Mouse (Mus musculus) kidney, embryonic 15.5 days (tissue): Measurements from ENCODE around the gene Crtc3. TPM values are rescaled to one million over a fixed set of nuclear protein-coding genes. Genes with fewer than 3 reads are reported as not detected.

Experiments
- ATAC-seq: fragments of 200-750 bp; cut with Nextera tagmentation; replicated peaks from 2 replicates; pipeline ENCODE4 v1.8.0; 2017; ENCODE audit warnings: moderate TSS enrichment; ENCODE audit not compliant: low FRiP score
- H3K27ac ChIP-seq: fragments of 300-500 bp; sonication (generic); 2 replicates; pipeline ENCODE4 v1.5.1; 2015; ENCODE audit warnings: mild to moderate bottlenecking, inconsistent platforms
- H3K27me3 ChIP-seq: fragments of 300-500 bp; sonication (generic); 2 replicates; pipeline ENCODE4 v1.6.1; 2015; ENCODE audit warnings: inconsistent platforms
- H3K36me3 ChIP-seq: fragments of 300-500 bp; sonication (generic); 2 replicates; pipeline ENCODE4 v1.6.1; 2015; ENCODE audit warnings: inconsistent platforms
- H3K4me1 ChIP-seq: fragments of 300-500 bp; sonication (generic); 2 replicates; pipeline ENCODE4 v1.6.1; 2015; ENCODE audit warnings: inconsistent platforms
- H3K4me2 ChIP-seq: fragments of 300-500 bp; sonication (generic); 2 replicates; pipeline ENCODE4 v1.6.1; 2015; ENCODE audit warnings: moderate library complexity, mild to moderate bottlenecking, inconsistent platforms
- H3K4me3 ChIP-seq: fragments of 300-500 bp; sonication (generic); replicated peaks from 2 replicates; pipeline ENCODE4 v1.5.1; 2015; ENCODE audit warnings: mild to moderate bottlenecking, inconsistent platforms
- H3K9ac ChIP-seq: fragments of 300-500 bp; sonication (generic); 2 replicates; pipeline ENCODE4 v1.6.1; 2015; ENCODE audit warnings: mild to moderate bottlenecking, inconsistent platforms
- H3K9me3 ChIP-seq: fragments of 300-500 bp; sonication (generic); replicated peaks from 2 replicates; pipeline ENCODE4 v1.6.1; 2016; ENCODE audit warnings: inconsistent platforms
- WGBS: fragments of 180-500 bp; shearing (Covaris S2); methylation state at CpG from one replicate; pipeline ENCODE4 v1.1.7; 2015; ENCODE audit warnings: mixed read lengths; 5-methylcytosine and 5-hydroxymethylcytosine counted together
- polyA plus RNA-seq: library from polyadenylated mRNA; unstranded; fragments of >200 nt; fragmentation: Nextera tagmentation; extraction: Ambion mirVana; gene quantifications from 2 replicates; pipeline ENCODE4 v1.2.1, GENCODE M21; 2015

Gene Crtc3
- polyA plus RNA-seq, 1 experiment from 2014 or later = 21.9 TPM

- Histone ChIP-seq H3K9me3 (no peaks in the 10 kb centered on the region), H3K4me1 (peaks cover 63% of the 10 kb centered on the region), H3K4me2 (no peak overlapping the region), H3K9ac (no peak overlapping the region), H3K27me3 (no peaks in the 10 kb centered on the region), H3K27ac (peak overlapping the region; percentile 41; the same call in 1 of the 2 replicates), H3K4me3 (no peak overlapping the region), H3K36me3 (no peaks in the 10 kb centered on the region)
- ATAC-seq = no peak
- 43% methylated on average over 9 of the region's 9 CpGs for WGBS
Measured at GRCm38 (mm10) chr7:80636953-80637800, 51.5 kb downstream of the Crtc3 start.

- no peak overlapping the region for H3K9ac ChIP-seq
- no peak overlapping the region for H3K4me2 ChIP-seq
- peak overlapping the region; percentile 41; the same call in 1 of the 2 replicates for H3K27ac ChIP-seq
- ATAC-seq = no peak
- H3K27me3 ChIP-seq = no peaks in the 10 kb centered on the region
- WGBS = 43% methylated on average over 17 of the region's 17 CpGs
- no peaks in the 10 kb centered on the region for H3K36me3 ChIP-seq
- H3K4me3 ChIP-seq = no peak overlapping the region
- peaks cover 63% of the 10 kb centered on the region for H3K4me1 ChIP-seq
- no peaks in the 10 kb centered on the region for H3K9me3 ChIP-seq
Measured at GRCm38 (mm10) chr7:80636288-80636952, 52.3 kb downstream of the Crtc3 start.

GRCm38 (mm10) chr7:80635866-80636265 lies 52.8 kb downstream of the Crtc3 start:
- Histone ChIP-seq H3K9me3 (no peaks in the 10 kb centered on the region), H3K36me3 (no peaks in the 10 kb centered on the region), H3K4me2 (no peak overlapping the region), H3K9ac (no peak overlapping the region), H3K27me3 (no peaks in the 10 kb centered on the region), H3K27ac (no peak overlapping the region), H3K4me3 (no peak overlapping the region), H3K4me1 (peaks cover 61% of the 10 kb centered on the region)
- ATAC-seq = no peak
- 36% methylated on average over 5 of the region's 5 CpGs for WGBS

DNA sequence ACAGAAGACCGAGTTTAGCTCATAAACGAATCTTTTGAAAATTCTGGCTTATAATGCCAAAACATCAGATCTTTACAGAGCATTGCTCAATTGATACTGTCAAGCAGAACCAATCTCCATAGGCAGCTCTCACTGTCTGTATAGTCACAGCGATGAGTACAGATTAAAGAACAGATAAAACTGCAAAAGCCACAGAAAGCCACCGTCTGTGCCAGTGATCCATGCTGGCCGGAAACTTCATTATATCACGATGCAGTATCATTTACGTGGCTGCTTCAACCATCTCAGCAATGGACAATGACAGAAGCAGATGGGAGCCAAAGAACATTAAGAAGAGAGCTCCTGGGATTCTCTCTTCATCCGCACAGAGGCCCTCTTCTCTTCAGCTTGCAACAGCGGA lies 53.9 kb downstream of the Crtc3 start:
- no peak overlapping the region for H3K4me3 ChIP-seq
- ATAC-seq = no peak

GRCm38 (mm10) chr7:80633635-80634034 lies 55.0 kb downstream of the Crtc3 start:
- Histone ChIP-seq H3K9me3 (no peaks in the 10 kb centered on the region), H3K27ac (no peak overlapping the region), H3K9ac (no peak overlapping the region), H3K4me2 (no peak overlapping the region), H3K4me3 (no peak overlapping the region), H3K36me3 (no peaks in the 10 kb centered on the region), H3K4me1 (peaks cover 64% of the 10 kb centered on the region), H3K27me3 (no peaks in the 10 kb centered on the region)
- ATAC-seq = no peak
- 98% methylated on average over 2 of the region's 2 CpGs for WGBS

More for the DNA sequence above, 53.9 kb downstream of the Crtc3 start:
- Histone ChIP-seq H3K27ac (no peak overlapping the region), H3K9ac (no peak overlapping the region), H3K4me1 (peaks cover 61% of the 10 kb centered on the region), H3K4me2 (no peak overlapping the region), H3K27me3 (no peaks in the 10 kb centered on the region), H3K36me3 (no peaks in the 10 kb centered on the region), H3K9me3 (no peaks in the 10 kb centered on the region)
- 74% methylated on average over 9 of the region's 9 CpGs for WGBS

- no peak overlapping the region for H3K9ac ChIP-seq
- no peaks in the 10 kb centered on the region for H3K36me3 ChIP-seq
- no peak for ATAC-seq
- peak overlapping the region; percentile 50; the same call in 1 of the 2 replicates for H3K27ac ChIP-seq
- peaks cover 61% of the 10 kb centered on the region for H3K4me1 ChIP-seq
- WGBS = 60% methylated on average over 6 of the region's 6 CpGs
- H3K9me3 ChIP-seq = no peaks in the 10 kb centered on the region
- H3K4me3 ChIP-seq = no peak overlapping the region
- H3K27me3 ChIP-seq = no peaks in the 10 kb centered on the region
- H3K4me2 ChIP-seq = no peak overlapping the region
Measured at GRCm38 (mm10) chr7:80631993-80632392, 56.7 kb downstream of the Crtc3 start.

GRCm38 (mm10) chr7:80631405-80631804 lies 57.3 kb downstream of the Crtc3 start:
- no peak for ATAC-seq
- Histone ChIP-seq H3K4me1 (peaks cover 55% of the 10 kb centered on the region), H3K9me3 (no peaks in the 10 kb centered on the region), H3K4me2 (no peak overlapping the region), H3K27me3 (no peaks in the 10 kb centered on the region), H3K36me3 (0 out of 2 replicates have a peak, but pooled peaks cover 5% of the 10 kb centered on the region), H3K9ac (no peak overlapping the region), H3K4me3 (no peak overlapping the region), H3K27ac (no peak overlapping the region)
- WGBS = 59% methylated on average over 3 of the region's 3 CpGs

DNA sequence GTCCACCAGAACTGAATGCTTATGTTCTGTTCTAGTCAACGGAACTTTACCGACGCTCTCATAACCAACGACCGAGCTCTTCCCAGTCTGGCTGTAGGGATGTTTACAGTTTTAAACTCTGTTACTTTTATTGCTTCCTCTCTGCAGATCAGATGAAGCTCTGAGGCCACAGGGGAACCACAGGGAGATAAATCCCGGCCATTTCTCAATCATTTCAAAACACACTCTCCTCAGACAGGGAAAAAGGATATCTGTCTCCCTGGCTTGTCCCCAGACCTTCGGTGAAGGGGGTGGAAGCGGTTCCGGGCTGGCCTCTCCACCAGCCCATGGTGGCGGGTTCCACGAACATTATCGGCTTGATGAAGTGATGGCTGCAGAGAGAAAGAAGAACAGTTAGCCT lies 59.3 kb downstream of the Crtc3 start:
- no peaks in the 10 kb centered on the region for H3K27me3 ChIP-seq
- H3K4me2 ChIP-seq = peak overlapping the region; percentile 38
- no peak overlapping the region for H3K9ac ChIP-seq
- peaks cover 38% of the 10 kb centered on the region for H3K4me1 ChIP-seq
- H3K9me3 ChIP-seq = no peaks in the 10 kb centered on the region
- no peak overlapping the region for H3K4me3 ChIP-seq
- peaks cover 19% of the 10 kb centered on the region; the same call in 1 of the 2 replicates for H3K36me3 ChIP-seq
- peak; percentile 58 for ATAC-seq
- peak overlapping the region; percentile 82 for H3K27ac ChIP-seq
- 11% methylated on average over 12 of the region's 12 CpGs for WGBS

DNA sequence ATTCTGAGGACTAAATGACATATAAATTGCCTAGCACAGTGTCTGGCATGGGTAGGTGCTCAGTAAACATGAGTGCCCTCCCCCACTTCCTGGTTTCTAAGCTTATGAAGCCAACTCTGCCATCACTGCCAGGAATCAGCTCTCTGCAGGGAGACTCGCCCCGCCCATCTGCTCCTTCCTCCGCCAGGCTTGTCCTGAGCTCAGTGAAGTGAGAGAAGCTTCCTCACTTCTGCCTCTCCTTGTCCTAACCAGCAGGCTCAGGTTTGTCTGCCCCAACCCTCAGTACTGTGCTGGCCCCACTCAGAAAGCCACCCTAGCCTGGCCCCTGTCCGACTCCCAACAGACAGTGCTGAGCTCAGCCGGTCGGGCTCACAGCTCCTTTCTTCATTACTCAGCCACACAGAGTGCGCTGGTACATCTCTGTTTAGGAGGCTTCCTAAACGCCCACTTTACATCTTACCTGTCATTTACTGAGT lies 59.9 kb downstream of the Crtc3 start:
- H3K36me3 ChIP-seq = peaks cover 24% of the 10 kb centered on the region; the same call in 1 of the 2 replicates
- H3K9me3 ChIP-seq = no peaks in the 10 kb centered on the region
- WGBS = 12% methylated on average over 8 of the region's 8 CpGs
- peak overlapping the region; percentile 38 for H3K4me2 ChIP-seq
- H3K4me1 ChIP-seq = peaks cover 38% of the 10 kb centered on the region
- no peak overlapping the region for H3K4me3 ChIP-seq
- H3K27ac ChIP-seq = peak overlapping the region; percentile 82
- H3K9ac ChIP-seq = no peak overlapping the region
- peak; percentile 88 for ATAC-seq
- no peaks in the 10 kb centered on the region for H3K27me3 ChIP-seq

DNA sequence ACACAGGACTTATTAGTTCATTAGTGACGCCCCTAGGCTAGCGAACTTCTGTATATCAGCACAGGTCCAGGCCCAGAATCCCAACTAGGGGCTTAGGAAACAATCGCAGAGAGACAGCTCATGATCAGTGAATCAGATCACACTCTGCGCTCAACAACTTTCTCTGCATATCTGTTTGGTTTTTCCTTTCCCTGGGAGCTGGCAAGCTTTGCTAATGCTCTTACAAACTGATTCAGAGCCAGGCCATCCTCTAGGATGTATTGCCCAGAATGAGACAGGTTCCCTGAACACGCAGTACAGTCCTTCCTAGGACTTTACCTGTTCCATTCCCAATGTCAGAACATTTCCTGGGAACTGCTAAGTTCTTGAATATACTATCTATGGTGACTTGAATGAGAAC lies 61.7 kb downstream of the Crtc3 start:
- Histone ChIP-seq H3K9me3 (no peaks in the 10 kb centered on the region), H3K27ac (no peak overlapping the region), H3K4me2 (no peak overlapping the region), H3K4me3 (no peak overlapping the region), H3K36me3 (peaks cover 24% of the 10 kb centered on the region; the same call in 1 of the 2 replicates), H3K9ac (no peak overlapping the region), H3K27me3 (no peaks in the 10 kb centered on the region), H3K4me1 (peaks cover 33% of the 10 kb centered on the region)
- 85% methylated on average over 5 of the region's 5 CpGs for whole genome bisulfite sequencing
- ATAC-seq = no peak

GRCm38 (mm10) chr7:80625841-80626240 lies 62.8 kb downstream of the Crtc3 start:
- H3K27ac ChIP-seq = no peak overlapping the region
- H3K4me3 ChIP-seq = no peak overlapping the region
- ATAC-seq = no peak
- no peak overlapping the region for H3K4me2 ChIP-seq
- H3K4me1 ChIP-seq = peaks cover 23% of the 10 kb centered on the region
- H3K27me3 ChIP-seq = no peaks in the 10 kb centered on the region
- no peaks in the 10 kb centered on the region for H3K9me3 ChIP-seq
- H3K36me3 ChIP-seq = peaks cover 31% of the 10 kb centered on the region; the same call in 1 of the 2 replicates
- WGBS = 84% methylated on average over 7 of the region's 7 CpGs
- no peak overlapping the region for H3K9ac ChIP-seq

- Histone ChIP-seq H3K9ac (no peak overlapping the region), H3K4me2 (no peak overlapping the region), H3K4me1 (peaks cover 4% of the 10 kb centered on the region), H3K36me3 (peaks cover 31% of the 10 kb centered on the region; the same call in 1 of the 2 replicates), H3K27ac (no peak overlapping the region), H3K4me3 (no peak overlapping the region), H3K9me3 (no peaks in the 10 kb centered on the region), H3K27me3 (no peaks in the 10 kb centered on the region)
- ATAC-seq = no peak
- 84% methylated on average over 5 of the region's 5 CpGs for WGBS
Measured at GRCm38 (mm10) chr7:80623276-80623675, 65.4 kb downstream of the Crtc3 start.
